8 mouse cellular contexts compared by ENCODE assay signal in the genomic region with DNA sequence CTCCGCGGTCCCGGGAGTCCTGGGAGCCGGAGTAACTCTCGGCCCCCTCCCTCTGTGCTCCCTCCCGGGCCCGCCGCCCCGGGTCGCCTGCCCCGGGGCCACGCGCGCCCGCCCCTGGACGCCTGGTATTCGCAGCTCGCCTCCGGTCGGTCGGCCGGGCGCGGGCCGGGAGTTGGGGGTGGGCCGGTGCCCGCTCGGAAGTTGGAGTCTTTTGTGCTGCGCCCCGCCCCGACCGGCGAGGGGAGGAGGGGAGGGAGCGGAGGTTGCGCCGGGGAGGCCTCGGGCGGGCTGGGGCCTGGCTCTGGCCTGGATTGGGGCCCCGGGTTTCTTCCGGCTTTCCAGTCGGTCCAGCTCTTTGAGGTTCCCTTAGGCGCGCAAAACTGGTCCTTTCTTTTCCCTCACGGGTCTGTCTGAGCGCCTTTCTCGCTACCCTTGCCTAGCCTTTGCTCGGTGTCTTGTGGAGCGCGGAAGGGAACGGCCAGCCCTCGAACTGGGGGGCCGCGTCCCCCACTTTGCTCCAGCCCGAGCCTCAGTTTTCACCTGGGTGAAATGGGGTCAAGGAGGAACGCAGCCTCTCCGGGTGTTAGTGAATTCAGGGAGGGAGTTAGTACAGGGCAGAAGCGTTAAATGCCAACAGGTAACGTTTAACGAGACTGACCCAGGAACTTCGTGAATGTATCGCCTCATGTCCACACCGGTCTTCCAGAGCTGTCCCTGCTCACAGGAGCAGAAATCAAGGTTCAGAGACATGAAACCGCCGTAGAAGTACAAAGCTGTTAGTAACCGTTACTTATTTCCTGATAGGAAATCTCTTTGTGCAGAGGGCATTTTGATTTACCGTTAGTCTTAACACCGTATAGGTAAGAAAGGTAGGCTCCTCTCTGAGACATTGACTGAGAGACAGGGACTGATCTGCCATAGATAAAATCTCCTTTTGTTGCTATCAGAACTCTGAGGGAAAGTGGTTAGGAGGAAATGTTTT. TPM values are rescaled to one million over a fixed set of nuclear protein-coding genes. Genes with fewer than 3 reads are reported as not detected.
DNase-seq lines count a peak whose midpoint lies in the region; ATAC-seq and TF ChIP-seq lines count a peak whose summit lies in the region.

No protein-coding gene starts in this region.

- no peaks in the 10 kb centered on the region for H3K9me3 ChIP-seq in forebrain, embryonic 10.5 days
- H3K9me3 ChIP-seq in heart, embryonic 15.5 days (replicated peaks): no peaks in the 10 kb centered on the region
- H3K9me3 ChIP-seq in liver, postnatal 0 days (ENCODE audit: low read length): no peaks in the 10 kb centered on the region
- H3K9me3 ChIP-seq in neural tube, embryonic 12.5 days: no peaks in the 10 kb centered on the region

- no peak for TF ChIP-seq EP300 in liver, postnatal 0 days (IDR thresholded peaks at IDR 0.05; ENCODE audit: low read depth)

- peak; percentile 81 for DNase-seq in CD4-positive, CD25-positive, alpha-beta regulatory T cell, adult 2 months (ENCODE audit: low read depth, low spot score)
- DNase-seq in brain, embryonic 14.5 days (ENCODE audit: low read depth): peak; percentile 76
- peak; percentile 77 for DNase-seq in forebrain, embryonic 10.5 days (ENCODE audit: extremely low spot score, low spot score)
- DNase-seq in kidney, postnatal 25 days: peak; percentile 82 to 93
- peak; percentile 87 for DNase-seq in liver, postnatal 0 days
- peak; percentile 86 for DNase-seq in testis, postnatal 10 days (ENCODE audit: low spot score)

- ATAC-seq in heart, embryonic 15.5 days (replicated peaks; ENCODE audit: insufficient number of reproducible peaks, insufficient read depth, low FRiP score, low read depth): peak; percentile 45
- peak; percentile 32 for ATAC-seq in liver, postnatal 0 days
- ATAC-seq in neural tube, embryonic 12.5 days (ENCODE audit: low FRiP score, low read depth): peak; percentile 26

- no peak for TF ChIP-seq CTCF in brain, embryonic 14.5 days (IDR thresholded peaks at IDR 0.05; ENCODE audit: borderline replicate concordance, extremely low read depth, insufficient read depth, insufficient read length)
- TF ChIP-seq CTCF in liver, postnatal 0 days (IDR thresholded peaks at IDR 0.05; ENCODE audit: low read depth): no peak

- TF ChIP-seq POLR2A in brain, embryonic 14.5 days (IDR thresholded peaks at IDR 0.05; ENCODE audit: borderline replicate concordance, extremely low read depth, insufficient read depth, insufficient read length, poor library complexity, severe bottlenecking): no peak

- peak overlapping the region; percentile 99 for H3K27ac ChIP-seq in forebrain, embryonic 10.5 days
- peak overlapping the region; percentile 95 for H3K27ac ChIP-seq in heart, embryonic 15.5 days
- peak overlapping the region; percentile 99 for H3K27ac ChIP-seq in liver, postnatal 0 days (ENCODE audit: low read depth)
- H3K27ac ChIP-seq in neural tube, embryonic 12.5 days: peak overlapping the region; percentile 82

- 1% methylated on average over 67 of the region's 67 CpGs for WGBS in forebrain, embryonic 10.5 days
- WGBS in heart, embryonic 15.5 days: under 1% methylated on average over 67 of the region's 67 CpGs
- under 1% methylated on average over 57 of the region's 67 CpGs for WGBS in liver, postnatal 0 days (ENCODE audit: insufficient replicate concordance)
- WGBS in neural tube, embryonic 12.5 days: under 1% methylated on average over 65 of the region's 67 CpGs

- H3K9ac ChIP-seq in heart, embryonic 15.5 days: peak overlapping the region; percentile 99
- peak overlapping the region; percentile 97 for H3K9ac ChIP-seq in liver, postnatal 0 days (replicated peaks)
- H3K9ac ChIP-seq in neural tube, embryonic 12.5 days: peak overlapping the region; percentile 95

- peaks cover 45% of the 10 kb centered on the region for H3K4me1 ChIP-seq in forebrain, embryonic 10.5 days
- peaks cover 46% of the 10 kb centered on the region for H3K4me1 ChIP-seq in heart, embryonic 15.5 days (replicated peaks)
- H3K4me1 ChIP-seq in liver, postnatal 0 days (ENCODE audit: insufficient read depth): peaks cover 36% of the 10 kb centered on the region
- H3K4me1 ChIP-seq in neural tube, embryonic 12.5 days: peaks cover 25% of the 10 kb centered on the region

- peaks cover 30% of the 10 kb centered on the region for H3K36me3 ChIP-seq in forebrain, embryonic 10.5 days (replicated peaks)
- H3K36me3 ChIP-seq in heart, embryonic 15.5 days: no peaks in the 10 kb centered on the region
- H3K36me3 ChIP-seq in liver, postnatal 0 days (replicated peaks; ENCODE audit: insufficient read depth, low read length): peaks cover 8% of the 10 kb centered on the region; the same call in 1 of the 2 replicates
- H3K36me3 ChIP-seq in neural tube, embryonic 12.5 days: no peaks in the 10 kb centered on the region

- peak overlapping the region; percentile 66 for H3K4me2 ChIP-seq in heart, embryonic 15.5 days
- H3K4me2 ChIP-seq in liver, postnatal 0 days (ENCODE audit: low read depth, low read length): peak overlapping the region; percentile 66
- H3K4me2 ChIP-seq in neural tube, embryonic 12.5 days (replicated peaks): peak overlapping the region; percentile 88

- peak overlapping the region; percentile 98 for H3K4me3 ChIP-seq in forebrain, embryonic 10.5 days
- peak overlapping the region; percentile 98 for H3K4me3 ChIP-seq in heart, embryonic 15.5 days
- H3K4me3 ChIP-seq in liver, postnatal 0 days (ENCODE audit: low read depth, low read length): peak overlapping the region; percentile 87
- peak overlapping the region; percentile 94 for H3K4me3 ChIP-seq in neural tube, embryonic 12.5 days

- no peaks in the 10 kb centered on the region for H3K27me3 ChIP-seq in forebrain, embryonic 10.5 days (ENCODE audit: poor library complexity, severe bottlenecking)
- H3K27me3 ChIP-seq in heart, embryonic 15.5 days: no peaks in the 10 kb centered on the region
- H3K27me3 ChIP-seq in liver, postnatal 0 days (ENCODE audit: insufficient read depth, low read length): no peaks in the 10 kb centered on the region
- H3K27me3 ChIP-seq in neural tube, embryonic 12.5 days (replicated peaks): no peaks in the 10 kb centered on the region

RNA-seq across cellular contexts. Expression of gene a, which starts 0.8 kb away (rescaled TPM):
- polyA plus RNA-seq in brain, embryonic 14.5 days (2012; rRNA removed): 4.1 and 6.5 TPM in 2 replicates
- 1.3 and 2.0 TPM in 2 replicates for polyA plus RNA-seq in forebrain, embryonic 10.5 days (2016; fragmentation: Nextera tagmentation; extraction: Ambion mirVana)
- polyA plus RNA-seq in heart, embryonic 15.5 days (2015; fragmentation: Nextera tagmentation; extraction: Ambion mirVana): 0.30 and 0.71 TPM in 2 replicates
- 0.31 TPM in 1 of 2 replicates, not detected in the other for polyA plus RNA-seq in liver, postnatal 0 days (2015; fragmentation: Nextera tagmentation; extraction: Ambion mirVana)
- 0.89 TPM in 1 of 2 replicates, not detected in the other for polyA plus RNA-seq in neural tube, embryonic 12.5 days (2016; fragmentation: Nextera tagmentation; extraction: Ambion mirVana)

RNA-seq across cellular contexts. Expression of gene Raly, which starts 1.1 kb away (rescaled TPM):
- polyA plus RNA-seq in brain, embryonic 14.5 days (2012; rRNA removed): 253 and 290 TPM in 2 replicates
- 45.6 and 56.1 TPM in 2 replicates for polyA plus RNA-seq in forebrain, embryonic 10.5 days (2016; fragmentation: Nextera tagmentation; extraction: Ambion mirVana)
- polyA plus RNA-seq in heart, embryonic 15.5 days (2015; fragmentation: Nextera tagmentation; extraction: Ambion mirVana): 28.9 and 32.9 TPM in 2 replicates
- polyA plus RNA-seq in liver, postnatal 0 days (2015; fragmentation: Nextera tagmentation; extraction: Ambion mirVana): 10.0 and 12.1 TPM in 2 replicates
- 36.7 and 49.2 TPM in 2 replicates for polyA plus RNA-seq in neural tube, embryonic 12.5 days (2016; fragmentation: Nextera tagmentation; extraction: Ambion mirVana)

RNA-seq across cellular contexts. Expression of gene Gm14214, which starts 22.1 kb away (rescaled TPM):
- not detected in 2 replicates for polyA plus RNA-seq in brain, embryonic 14.5 days (2012; rRNA removed)
- not detected in 2 replicates for polyA plus RNA-seq in forebrain, embryonic 10.5 days (2016; fragmentation: Nextera tagmentation; extraction: Ambion mirVana)
- not detected in 2 replicates for polyA plus RNA-seq in heart, embryonic 15.5 days (2015; fragmentation: Nextera tagmentation; extraction: Ambion mirVana)
- polyA plus RNA-seq in liver, postnatal 0 days (2015; fragmentation: Nextera tagmentation; extraction: Ambion mirVana): not detected in 2 replicates
- not detected in 2 replicates for polyA plus RNA-seq in neural tube, embryonic 12.5 days (2016; fragmentation: Nextera tagmentation; extraction: Ambion mirVana)

Comparison
In these comparisons a context has a peak if more than half of its experiments do, and no peak if none do; other contexts are left out.
1. Peak in every context shown above with its lines: DNase-seq, ATAC-seq, H3K4me3 ChIP-seq and H3K27ac ChIP-seq.